Mouse (Mus musculus) kidney, postnatal 0 days (tissue): Measurements from ENCODE around the gene Myo1d. TPM values are rescaled to one million over a fixed set of nuclear protein-coding genes. Genes with fewer than 3 reads are reported as not detected.

ENCODE experiments used
- ATAC-seq: fragments of 200-750 bp; cut with Nextera tagmentation; replicated peaks from 2 replicates; pipeline ENCODE4 v1.8.0; 2017; ENCODE audit warnings: low read depth, moderate number of reproducible peaks, moderate TSS enrichment, moderate library complexity; ENCODE audit not compliant: low FRiP score
- DNase-seq: peaks from one replicate; pipeline ENCODE4 v3.0.0-alpha.2; 2016; ENCODE audit warnings: low spot score
- H3K27ac ChIP-seq: fragments of 300-500 bp; sonication (generic); 2 replicates; pipeline ENCODE4 v1.5.1; 2014; ENCODE audit warnings: mild to moderate bottlenecking
- H3K27me3 ChIP-seq: fragments of 300-500 bp; sonication (generic); 2 replicates; pipeline ENCODE4 v1.6.1; 2014; ENCODE audit warnings: low read length, mixed read lengths; ENCODE audit not compliant: insufficient read depth
- H3K36me3 ChIP-seq: fragments of 300-500 bp; sonication (generic); 2 replicates; pipeline ENCODE4 v1.6.1; 2014; ENCODE audit warnings: low read length, mixed read lengths; ENCODE audit not compliant: insufficient read depth
- H3K4me1 ChIP-seq: fragments of 300-500 bp; sonication (generic); replicated peaks from 2 replicates; pipeline ENCODE4 v1.6.1; 2014; ENCODE audit warnings: antibody characterized with exemption, low read length, mixed read lengths; ENCODE audit not compliant: insufficient read depth
- H3K4me2 ChIP-seq: fragments of 300-500 bp; sonication (generic); 2 replicates; pipeline ENCODE4 v1.6.1; 2014; ENCODE audit warnings: mild to moderate bottlenecking, low read length, moderate library complexity, mixed read lengths
- H3K4me3 ChIP-seq: fragments of 300-500 bp; sonication (generic); replicated peaks from 2 replicates; pipeline ENCODE4 v1.5.1; 2014; ENCODE audit warnings: low read depth, low read length
- H3K9ac ChIP-seq: fragments of 300-500 bp; sonication (generic); 2 replicates; pipeline ENCODE4 v1.6.1; 2014; ENCODE audit warnings: low read depth, low read length
- H3K9me3 ChIP-seq: fragments of 300-500 bp; sonication (generic); replicated peaks from 2 replicates; pipeline ENCODE4 v1.6.1; 2016; ENCODE audit warnings: low read length, inconsistent platforms, mixed read lengths
- CTCF ChIP-seq: IDR thresholded peaks from 2 replicates; pipeline ENCODE4 v1.5.1; 2016; ENCODE audit warnings: antibody characterized with exemption, low read depth, mild to moderate bottlenecking, moderate library complexity
- WGBS: fragments of 180-500 bp; shearing (Covaris S2); extraction: QIAGEN DNeasy Blood & Tissue Kit; methylation state at CpG from one replicate; pipeline ENCODE4 v1.1.7; 2014; 5-methylcytosine and 5-hydroxymethylcytosine counted together
- polyA plus RNA-seq: library from polyadenylated mRNA; unstranded; fragments of >200 nt; fragmentation: Nextera tagmentation; extraction: Ambion mirVana; gene quantifications from 2 replicates; pipeline ENCODE4 v1.2.1, GENCODE M21; 2015

Myo1d gene
- polyA plus RNA-seq, 1 experiment from 2014 or later = 15.7 TPM

GRCm38 (mm10) chr11:80795431-80795830, 15.6 kb upstream of the Myo1d start:
- H3K4me1 ChIP-seq = no peaks in the 10 kb centered on the region
- no peaks in the 10 kb centered on the region for H3K36me3 ChIP-seq
- 37% methylated on average over 8 of the region's 8 CpGs for WGBS
- H3K27me3 ChIP-seq = no peaks in the 10 kb centered on the region
- no peak overlapping the region for H3K4me3 ChIP-seq
- no peak for ATAC-seq
- H3K4me2 ChIP-seq = no peak overlapping the region
- no peak for TF ChIP-seq CTCF
- no peak overlapping the region for H3K27ac ChIP-seq
- peak; percentile 42 for DNase-seq
- H3K9ac ChIP-seq = no peak overlapping the region
- no peaks in the 10 kb centered on the region for H3K9me3 ChIP-seq

- no peak overlapping the region for H3K4me3 ChIP-seq
- no peaks in the 10 kb centered on the region for H3K9me3 ChIP-seq
- no peaks in the 10 kb centered on the region for H3K36me3 ChIP-seq
- H3K27me3 ChIP-seq = no peaks in the 10 kb centered on the region
- no peak overlapping the region for H3K4me2 ChIP-seq
- no peaks in the 10 kb centered on the region for H3K4me1 ChIP-seq
- TF ChIP-seq CTCF = no peak
- no peak overlapping the region for H3K27ac ChIP-seq
- H3K9ac ChIP-seq = no peak overlapping the region
- ATAC-seq (no peak), DNase-seq (no peak)
- 98% methylated on average over 4 of the region's 4 CpGs for WGBS
Measured at GRCm38 (mm10) chr11:80794290-80794689, 14.5 kb upstream of the Myo1d start.

- TF ChIP-seq CTCF = no peak
- Histone ChIP-seq H3K36me3 (no peaks in the 10 kb centered on the region), H3K27ac (no peak overlapping the region), H3K4me1 (no peaks in the 10 kb centered on the region), H3K4me3 (no peak overlapping the region), H3K4me2 (no peak overlapping the region), H3K9me3 (no peaks in the 10 kb centered on the region), H3K27me3 (no peaks in the 10 kb centered on the region), H3K9ac (no peak overlapping the region)
- ATAC-seq = no peak
- 89% methylated on average over 4 of the region's 4 CpGs for WGBS
- DNase-seq = no peak
Measured at GRCm38 (mm10) chr11:80793386-80793785, 13.6 kb upstream of the Myo1d start.

- Histone ChIP-seq H3K4me1 (no peaks in the 10 kb centered on the region), H3K27ac (no peak overlapping the region), H3K36me3 (no peaks in the 10 kb centered on the region), H3K9me3 (no peaks in the 10 kb centered on the region), H3K27me3 (no peaks in the 10 kb centered on the region), H3K9ac (no peak overlapping the region), H3K4me2 (no peak overlapping the region), H3K4me3 (no peak overlapping the region)
- DNase-seq = no peak
- 59% methylated on average over 3 of the region's 3 CpGs for WGBS
- no peak for TF ChIP-seq CTCF
- no peak for ATAC-seq
Measured at GRCm38 (mm10) chr11:80791677-80792432, 12.0 kb upstream of the Myo1d start.

GRCm38 (mm10) chr11:80790413-80790812, 10.6 kb upstream of the Myo1d start:
- ATAC-seq (no peak), DNase-seq (no peak)
- no peaks in the 10 kb centered on the region for H3K4me1 ChIP-seq
- H3K4me3 ChIP-seq = no peak overlapping the region
- H3K36me3 ChIP-seq = no peaks in the 10 kb centered on the region
- H3K4me2 ChIP-seq = no peak overlapping the region
- H3K9ac ChIP-seq = no peak overlapping the region
- no peaks in the 10 kb centered on the region for H3K27me3 ChIP-seq
- 65% methylated on average over 3 of the region's 3 CpGs for WGBS
- no peak overlapping the region for H3K27ac ChIP-seq
- TF ChIP-seq CTCF = no peak
- H3K9me3 ChIP-seq = no peaks in the 10 kb centered on the region

GRCm38 (mm10) chr11:80789647-80790240, 9.9 kb upstream of the Myo1d start:
- no peak overlapping the region for H3K4me3 ChIP-seq
- H3K9ac ChIP-seq = no peak overlapping the region
- no peaks in the 10 kb centered on the region for H3K36me3 ChIP-seq
- H3K4me2 ChIP-seq = no peak overlapping the region
- H3K27me3 ChIP-seq = no peaks in the 10 kb centered on the region
- WGBS = 46% methylated on average over 7 of the region's 7 CpGs
- no peak for DNase-seq
- ATAC-seq = no peak
- H3K4me1 ChIP-seq = no peaks in the 10 kb centered on the region
- no peak overlapping the region for H3K27ac ChIP-seq
- TF ChIP-seq CTCF = no peak
- H3K9me3 ChIP-seq = no peaks in the 10 kb centered on the region

- H3K4me3 ChIP-seq = no peak overlapping the region
- H3K36me3 ChIP-seq = no peaks in the 10 kb centered on the region
- TF ChIP-seq CTCF = peak; percentile 27; the same call in 1 of the 2 replicates
- WGBS = 86% methylated on average over 5 of the region's 5 CpGs
- no peaks in the 10 kb centered on the region for H3K4me1 ChIP-seq
- no peak overlapping the region for H3K27ac ChIP-seq
- no peaks in the 10 kb centered on the region for H3K9me3 ChIP-seq
- DNase-seq (no peak), ATAC-seq (no peak)
- no peak overlapping the region for H3K9ac ChIP-seq
- no peaks in the 10 kb centered on the region for H3K27me3 ChIP-seq
- no peak overlapping the region for H3K4me2 ChIP-seq
Measured at GRCm38 (mm10) chr11:80785672-80786071, 5.8 kb upstream of the Myo1d start.
